In the genomic region with DNA sequence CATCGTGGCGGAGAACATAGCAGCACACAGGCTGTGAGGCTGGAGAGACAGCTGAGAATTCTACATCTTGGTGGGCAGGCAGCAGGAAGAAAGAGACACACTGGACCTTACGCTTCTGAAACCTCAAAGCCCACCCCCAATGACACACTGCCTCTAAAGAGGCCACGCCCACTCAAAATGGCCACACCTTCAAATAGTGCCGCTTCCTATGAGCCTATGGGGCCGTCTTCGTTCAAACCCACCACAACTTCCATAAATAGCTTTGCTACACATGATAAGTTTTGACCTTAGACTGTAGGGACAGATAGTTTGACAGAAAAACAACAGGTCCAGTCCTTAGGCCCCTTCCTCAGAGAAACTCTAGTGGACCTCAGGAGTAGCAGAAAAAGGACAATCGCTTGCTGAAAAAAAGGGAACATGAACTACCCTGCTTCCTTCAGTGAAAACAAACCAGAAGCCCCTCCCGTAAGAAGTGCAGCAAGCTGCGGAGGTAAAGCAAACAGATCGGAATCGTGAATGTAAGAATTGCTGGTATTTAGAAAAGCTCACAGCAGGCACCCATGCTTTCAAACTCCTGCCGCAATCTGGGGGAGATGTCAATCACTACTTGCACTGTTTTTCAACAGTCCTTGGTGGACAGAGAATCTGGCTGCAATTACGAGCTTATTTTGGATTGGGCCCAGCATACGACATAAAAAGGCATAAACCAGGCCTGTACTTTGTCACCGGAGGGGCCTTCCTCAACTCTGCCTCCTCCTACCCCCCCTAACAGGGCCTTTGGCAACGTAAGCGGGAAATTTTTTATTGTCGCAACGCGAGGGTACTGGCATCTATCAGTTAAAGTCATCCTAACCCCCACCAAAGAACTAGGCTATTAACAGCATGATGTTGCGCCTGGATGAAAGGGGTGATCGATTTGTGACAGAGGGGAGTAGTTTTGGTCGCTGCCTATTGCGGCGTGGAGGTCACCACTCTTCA, we compare ENCODE assay signal across 8 mouse cellular contexts. TPM values are rescaled to one million over a fixed set of nuclear protein-coding genes. Genes with fewer than 3 reads are reported as not detected.
DNase-seq lines count a peak whose midpoint lies in the region; ATAC-seq lines count a peak whose summit lies in the region.

No protein-coding gene starts in this region.

- peak overlapping the region; percentile 67 for H3K4me3 ChIP-seq in liver, embryonic 16.5 days (ENCODE audit: low read depth, low read length)

- H3K4me1 ChIP-seq in liver, embryonic 16.5 days (ENCODE audit: control insufficient read depth, low read depth, low read length), result peaks cover 5% of the 10 kb centered on the region

- peak; percentile 50 for DNase-seq in kidney, postnatal 14 days
- no peak for DNase-seq in kidney, postnatal 25 days
- DNase-seq in embryo, embryonic 11 days, result peak; percentile 76
- DNase-seq in heart, postnatal 10 days, result peak; percentile 55 to 67
- DNase-seq in retina, embryonic 14.5 days (ENCODE audit: low spot score), result peak; percentile 56
- no peak for DNase-seq in frontal cortex, postnatal 25 days (ENCODE audit: low spot score in 2 of 2)
- no peak for DNase-seq in ovary, postnatal 36 days (ENCODE audit: low spot score)

- 14% methylated on average over 26 of the region's 26 CpGs for WGBS in liver, embryonic 16.5 days (ENCODE audit: insufficient replicate concordance)

- H3K9me3 ChIP-seq in liver, embryonic 16.5 days (replicated peaks; ENCODE audit: control insufficient read depth, low read length), result no peaks in the 10 kb centered on the region

- H3K36me3 ChIP-seq in liver, embryonic 16.5 days (ENCODE audit: control insufficient read depth, insufficient read depth), result no peaks in the 10 kb centered on the region

- H3K27me3 ChIP-seq in liver, embryonic 16.5 days (ENCODE audit: control insufficient read depth, insufficient read depth, low read depth, low read length), result peaks cover 26% of the 10 kb centered on the region

- H3K9ac ChIP-seq in liver, embryonic 16.5 days (ENCODE audit: low read depth, low read length), result peak overlapping the region; percentile 64; the same call in 1 of the 2 replicates

- intact Hi-C loops in heart, postnatal 10 days (cut with DNase I), result no loop called here

- ATAC-seq in liver, embryonic 16.5 days (ENCODE audit: low read depth), result no peak

- no peak overlapping the region for H3K27ac ChIP-seq in liver, embryonic 16.5 days (ENCODE audit: low read length)

- peak overlapping the region; percentile 73 for H3K4me2 ChIP-seq in liver, embryonic 16.5 days (ENCODE audit: low read depth, low read length)

RNA-seq across cellular contexts. Expression of gene Csrp2, which starts 0.9 kb away (rescaled TPM):
- total RNA-seq in heart, postnatal 10 days (2021), result 100 to 1,000 TPM; 155 to 161 TPM
- 15.3 and 15.5 TPM in 2 replicates for polyA plus RNA-seq in liver, embryonic 16.5 days (2015; fragmentation: Nextera tagmentation; extraction: Ambion mirVana)

Comparison
In these comparisons a context has a peak if more than half of its experiments do, and no peak if none do; other contexts are left out.
1. DNase-seq: peak in kidney, postnatal 14 days (single experiment), embryo, embryonic 11 days (single experiment), heart, postnatal 10 days (2 of 2) and retina, embryonic 14.5 days (single experiment); none in kidney, postnatal 25 days (0 of 2), frontal cortex, postnatal 25 days (0 of 2) and ovary, postnatal 36 days (single experiment).